Mouse (Mus musculus) gastrocnemius, postnatal 4 days (tissue): Measurements from ENCODE around the gene Rnf113a2. TPM values are rescaled to one million over a fixed set of nuclear protein-coding genes. Genes with fewer than 3 reads are reported as not detected.

ENCODE experiments used
- DNase-seq, 2 experiments: peaks; one replicate each; pipeline ENCODE4 v3.0.0; 2021 to 2022; ENCODE audit warnings: low spot score in 2 of 2, mixed read lengths in 2 of 2
- total RNA-seq, 2 experiments: library from RNA; stranded (reverse); gene quantifications; 2 replicates each; pipeline ENCODE4 v1.2.3; 2021

The Rnf113a2 gene
- total RNA-seq, 2 experiments from 2014 or later, result 8.5 to 8.7 TPM

DNA sequence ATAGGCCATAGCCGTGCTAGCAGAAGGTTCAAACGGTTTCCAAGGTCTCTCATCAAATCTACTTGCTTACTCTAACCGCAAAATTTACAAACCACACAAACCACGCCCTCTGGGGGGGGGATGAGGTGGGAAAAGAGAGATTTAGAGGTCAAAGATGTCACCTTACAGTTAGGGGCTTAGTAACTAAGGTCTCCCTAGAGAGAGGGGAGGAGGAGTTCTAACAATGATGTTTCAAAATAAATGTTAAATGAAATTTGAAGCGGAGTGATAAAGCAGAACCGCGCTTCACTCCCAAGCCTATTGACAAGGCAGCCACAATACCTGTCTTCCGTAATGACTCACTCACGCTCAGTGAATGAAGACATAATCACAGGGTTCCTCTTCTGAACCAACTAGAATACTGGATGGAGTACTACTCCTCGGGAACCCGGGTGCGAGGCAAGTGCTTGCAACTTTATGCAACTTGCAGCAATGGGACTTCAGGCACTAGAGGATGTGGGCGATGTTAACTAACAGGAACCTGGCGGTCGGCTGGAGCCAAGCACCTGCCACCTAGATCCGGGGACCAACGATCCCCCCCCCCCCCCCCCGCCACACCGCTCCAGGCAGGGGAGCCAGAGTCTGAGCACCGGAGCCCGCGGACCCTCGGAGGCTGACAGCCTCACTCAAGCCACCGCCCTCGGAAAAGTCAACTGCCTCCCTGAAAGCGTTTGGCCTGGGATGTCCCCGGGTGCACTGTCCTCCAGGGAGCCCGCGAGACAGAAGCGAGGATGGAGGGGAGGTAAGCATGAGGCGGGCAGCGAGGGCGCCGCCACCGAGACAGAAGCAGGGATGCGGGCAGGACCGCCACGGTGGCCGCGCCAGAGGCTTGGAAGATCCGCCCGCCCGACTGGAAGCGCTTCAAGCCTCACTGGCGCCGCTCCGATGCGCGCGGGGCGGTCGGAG lies 8.8 kb upstream of the Rnf113a2 start:
- peak in 1 of 2 experiments; percentile 22 for DNase-seq

DNA sequence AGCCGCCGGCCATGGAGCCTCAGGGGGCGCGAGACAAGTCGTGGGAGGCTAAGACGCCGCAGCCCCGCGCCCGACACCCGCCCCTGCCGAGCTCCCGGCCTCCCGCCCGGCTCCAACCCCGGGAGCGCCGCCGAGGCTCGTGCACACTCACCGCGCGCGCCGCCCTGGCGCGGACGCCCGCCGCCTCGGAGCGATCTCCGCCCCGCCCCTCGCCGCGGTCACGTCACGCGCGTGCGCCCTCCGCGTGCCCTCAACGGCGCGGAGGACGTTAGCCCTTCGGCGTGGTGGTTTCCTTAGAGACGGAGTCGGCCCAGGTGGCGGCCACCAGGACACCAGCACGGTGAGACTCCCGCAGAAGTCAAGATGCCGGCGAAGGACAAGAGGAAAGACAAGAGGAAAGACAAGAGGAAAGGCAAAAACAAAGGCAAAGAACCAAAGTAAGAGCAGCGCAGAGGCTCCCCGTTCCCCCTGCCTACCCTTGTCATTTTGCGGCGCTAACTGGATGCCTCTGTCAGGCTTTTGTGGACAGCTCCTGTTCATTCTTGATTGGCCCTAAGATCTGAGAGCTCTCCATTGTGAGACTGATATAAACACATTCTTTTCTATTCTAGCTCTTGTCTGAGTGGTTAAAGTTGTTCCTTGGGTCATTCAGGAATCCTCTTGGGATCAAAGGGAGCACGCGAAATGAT lies 8.0 kb upstream of the Rnf113a2 start, which contains the start of the genes Entpd5 and Bbof1:
Entpd5 (minus strand) TSS at position 211 of the 689 bp plus-strand sequence.
Bbof1 (plus strand) TSS at position 253 of the 689 bp plus-strand sequence.
- peak; percentile 81 to 89 for DNase-seq

GRCm38 (mm10) chr12:84417605-84417922 lies 568 bp downstream of the Rnf113a2 start:
- no peak for DNase-seq

GRCm38 (mm10) chr12:84423990-84424389 lies 7.0 kb downstream of the Rnf113a2 start:
- DNase-seq, result no peak

DNA sequence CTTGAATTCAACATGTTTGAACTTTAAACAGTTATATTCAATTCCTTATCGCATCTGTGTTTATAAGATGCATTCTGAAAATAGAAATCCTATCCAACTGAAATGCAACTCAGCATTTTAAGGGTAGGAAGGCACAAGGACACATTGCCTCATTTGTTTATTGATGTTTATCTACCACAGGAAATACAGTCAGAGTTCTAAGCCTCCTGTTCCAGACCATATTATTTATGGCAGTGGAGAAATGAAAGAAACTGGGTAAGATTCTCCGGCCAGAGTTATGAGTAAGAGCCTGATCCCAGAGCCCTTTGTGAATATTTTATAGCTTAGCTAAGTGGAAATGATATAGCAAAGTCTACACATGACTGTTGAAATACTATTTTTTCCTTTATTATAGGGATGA lies 12.8 kb downstream of the Rnf113a2 start:
- no peak for DNase-seq

DNA sequence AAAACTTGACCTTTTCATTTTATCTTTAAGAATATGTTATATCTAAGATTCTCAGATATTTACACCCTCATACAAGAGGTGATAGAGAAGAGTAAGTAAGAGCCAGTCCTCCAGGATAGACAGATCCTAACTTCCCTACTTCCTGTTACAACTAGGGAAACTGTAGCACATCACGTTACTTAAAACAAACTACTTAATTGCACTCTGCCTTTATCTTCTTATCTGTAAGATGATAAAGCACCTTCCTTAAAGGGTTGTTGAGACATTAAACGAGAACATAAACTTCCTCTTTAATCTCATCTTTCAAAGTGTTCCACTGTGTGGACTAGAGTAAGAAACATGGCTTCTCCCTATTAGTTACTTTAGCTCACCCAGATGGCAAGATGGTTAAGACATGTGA lies 21.7 kb downstream of the Rnf113a2 start:
- DNase-seq, result no peak

DNA sequence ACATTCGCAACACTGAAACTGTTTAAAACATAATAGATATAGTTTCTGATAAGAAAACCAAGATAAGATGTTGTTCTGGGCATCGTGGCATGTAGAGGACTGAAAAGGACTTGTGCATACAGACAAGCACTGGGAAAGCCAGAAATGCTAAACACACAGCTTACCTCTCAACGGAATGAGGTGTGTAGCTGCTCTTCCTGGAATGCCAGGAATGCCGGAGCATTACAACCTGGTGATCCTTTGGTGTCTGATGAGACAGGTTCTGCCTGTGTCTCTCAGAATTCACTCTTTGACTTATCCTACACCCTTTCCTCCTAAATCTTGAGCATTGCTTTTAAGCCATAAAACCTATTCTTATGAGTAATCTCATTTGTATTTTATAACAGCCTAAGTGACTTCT lies 25.5 kb downstream of the Rnf113a2 start:
- no peak for DNase-seq

DNA sequence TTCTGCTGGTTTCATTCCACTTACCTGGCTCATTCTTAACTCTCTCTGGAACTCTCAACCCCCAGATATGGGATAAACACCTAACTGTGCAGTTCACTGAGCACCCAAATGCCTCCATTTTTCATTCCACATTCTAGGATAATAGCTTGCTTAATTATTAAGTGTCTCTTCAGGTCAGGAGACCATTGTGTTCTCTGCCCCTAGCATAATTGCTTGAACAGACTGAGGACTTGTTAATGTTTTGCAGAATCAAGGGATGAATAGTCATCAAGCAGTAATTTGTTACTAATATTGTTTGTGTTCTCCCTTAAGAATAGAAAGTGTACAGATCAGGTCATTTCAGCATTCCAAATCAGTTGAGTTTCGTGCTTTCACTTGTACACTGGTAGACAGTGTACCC lies 30.4 kb downstream of the Rnf113a2 start:
- no peak for DNase-seq

DNA sequence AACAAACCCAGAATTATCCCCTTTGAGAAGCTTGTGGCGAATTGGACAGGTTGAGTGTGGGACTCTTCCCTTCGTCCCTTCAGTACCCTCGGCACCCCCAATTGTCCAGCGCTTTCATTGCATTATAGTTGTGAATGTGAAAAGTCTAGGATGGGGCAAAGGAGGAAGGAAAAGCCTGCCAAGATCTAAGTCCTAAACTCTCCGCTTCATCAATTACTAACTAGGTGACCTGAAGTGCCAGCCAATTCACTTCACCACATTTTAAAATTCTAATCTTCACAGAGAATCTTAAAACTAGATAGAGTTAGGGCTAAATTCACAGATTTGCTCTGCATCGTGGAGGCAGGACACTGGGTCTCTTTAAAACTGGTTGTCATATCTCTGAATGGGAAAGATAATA lies 31.2 kb downstream of the Rnf113a2 start:
- no peak for DNase-seq

- DNase-seq, result no peak
These were observed 32.9 kb downstream of the Rnf113a2 start for GRCm38 (mm10) chr12:84449887-84450286.

DNA sequence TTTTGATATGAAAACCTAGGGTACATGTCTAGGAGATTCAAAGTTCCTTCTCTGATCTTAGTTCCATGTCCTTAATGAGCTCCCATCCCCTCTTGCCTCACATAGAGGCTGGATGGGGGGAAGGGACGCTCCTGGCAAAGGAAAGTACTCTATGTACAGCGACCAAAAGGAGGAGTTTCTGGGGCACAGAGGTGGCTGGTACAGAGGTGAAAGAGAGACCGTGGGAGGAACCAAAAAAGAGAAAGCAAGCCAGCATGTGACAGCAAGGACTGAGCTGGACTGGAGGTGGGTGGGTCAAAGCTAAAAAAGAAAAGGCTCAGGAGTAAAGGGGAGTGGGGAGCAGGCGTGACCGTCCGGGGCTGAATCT lies 33.3 kb downstream of the Rnf113a2 start:
- DNase-seq, result no peak

DNA sequence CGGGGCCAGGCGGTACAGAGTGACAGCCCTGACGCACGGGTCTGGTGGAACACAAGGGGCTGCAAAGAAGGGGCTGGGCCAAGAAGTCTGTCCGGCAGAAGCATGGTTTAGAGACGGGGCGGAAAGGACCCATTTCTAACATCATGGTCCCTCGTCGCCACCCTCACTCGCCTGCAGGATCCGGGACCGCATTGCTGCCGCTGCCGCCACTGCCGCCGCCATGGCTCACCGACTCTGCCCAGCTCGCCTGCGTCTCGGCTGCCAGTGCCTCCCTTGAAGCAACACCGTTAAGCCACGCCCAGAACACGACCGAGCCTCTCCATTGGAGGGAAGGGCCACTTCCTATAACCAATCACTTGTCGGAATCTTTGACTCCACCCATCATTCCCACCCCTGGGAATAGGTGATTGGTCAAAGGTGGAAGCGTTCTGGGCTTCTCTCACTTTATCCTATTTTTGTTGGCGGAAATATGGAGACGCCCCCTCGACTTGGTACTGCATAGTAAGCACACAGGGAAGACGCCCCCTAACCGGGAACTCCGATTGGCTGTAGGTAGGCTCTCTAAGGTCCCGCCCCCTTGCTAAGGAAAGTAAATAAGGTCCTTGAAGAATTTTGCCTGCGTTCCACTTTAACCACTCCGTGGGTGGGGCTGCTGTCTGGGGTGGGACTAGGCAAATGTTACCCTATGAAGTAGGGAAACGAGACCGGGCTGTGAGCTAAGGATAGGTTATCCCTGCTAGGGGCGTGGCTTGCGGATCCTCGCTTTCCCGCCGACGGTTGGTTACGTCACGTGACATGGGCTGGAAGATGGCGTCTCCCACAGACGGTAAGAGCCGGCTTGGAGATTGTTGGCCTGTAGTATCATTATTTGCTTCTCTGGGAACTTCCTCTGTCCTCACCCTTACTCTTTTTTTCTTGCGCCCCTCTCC lies 34.0 kb downstream of the Rnf113a2 start, which contains the start of the genes Aldh6a1 and Lin52:
Aldh6a1 (minus strand) TSS at position 287 of the 929 bp plus-strand sequence.
Lin52 (plus strand) TSS at position 705 of the 929 bp plus-strand sequence.
- DNase-seq, result peak; percentile 75 to 96

DNA sequence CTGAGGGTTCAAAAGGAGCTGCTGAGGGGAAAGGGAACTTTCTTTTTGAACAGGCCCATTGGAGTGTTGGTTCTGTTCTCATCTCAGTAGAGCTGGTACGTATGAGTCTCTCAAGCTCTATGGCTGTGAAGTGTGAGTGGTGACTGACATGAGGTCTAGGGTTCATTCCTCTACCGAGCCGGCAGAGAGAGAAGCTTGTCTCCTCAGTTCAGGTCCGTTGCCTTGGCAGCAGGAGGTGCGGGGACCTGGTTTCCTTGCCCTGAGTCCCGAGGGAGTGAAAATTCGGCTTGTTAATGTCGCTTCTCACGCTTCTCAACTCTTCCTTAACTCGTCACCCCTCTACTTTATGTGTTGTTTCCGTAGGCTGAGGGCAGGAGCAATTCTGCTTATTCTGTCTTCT lies 34.8 kb downstream of the Rnf113a2 start:
- no peak for DNase-seq

GRCm38 (mm10) chr12:84456911-84457310 lies 39.9 kb downstream of the Rnf113a2 start:
- no peak for DNase-seq

DNA sequence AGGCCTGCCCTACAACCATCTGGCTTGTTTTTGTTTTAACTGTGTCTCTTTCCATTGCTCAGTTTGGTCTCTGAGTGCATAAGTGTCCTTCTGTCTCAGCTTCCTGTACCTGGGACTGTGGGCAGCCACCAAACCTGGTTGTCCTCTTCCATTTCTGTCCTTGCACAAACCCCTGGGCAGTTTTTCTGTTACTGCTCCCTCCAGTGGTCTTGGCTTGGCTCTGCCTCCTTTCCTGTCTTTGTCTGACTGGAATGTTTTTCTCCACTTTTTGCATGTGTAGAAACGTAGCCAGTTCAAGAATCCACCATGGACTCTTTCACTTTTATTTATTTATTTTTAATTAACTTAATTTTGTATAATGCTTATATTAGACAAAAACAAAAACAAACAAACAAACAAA lies 42.8 kb downstream of the Rnf113a2 start:
- no peak for DNase-seq

DNA sequence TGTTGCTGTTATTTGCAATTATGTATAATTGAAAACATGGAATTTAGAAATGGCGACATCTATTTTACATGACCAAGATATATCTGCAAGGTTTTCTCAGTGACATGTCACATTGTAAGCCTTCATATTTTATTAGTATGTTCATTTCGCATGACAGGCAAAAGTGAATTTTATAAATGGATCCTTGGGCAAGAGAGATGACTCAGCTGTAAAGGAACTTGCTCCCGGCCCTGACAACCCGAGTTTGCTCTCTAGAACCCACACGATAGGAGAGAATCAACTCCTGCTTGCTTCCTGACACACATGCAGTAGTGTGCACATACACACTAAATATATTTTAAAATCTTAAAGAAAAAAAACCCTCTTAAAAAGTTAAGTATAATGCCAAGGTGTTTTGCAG lies 44.4 kb downstream of the Rnf113a2 start:
- no peak for DNase-seq

- no peak for DNase-seq
These were observed 45.9 kb downstream of the Rnf113a2 start for GRCm38 (mm10) chr12:84462856-84463255.
